In the genomic region with DNA sequence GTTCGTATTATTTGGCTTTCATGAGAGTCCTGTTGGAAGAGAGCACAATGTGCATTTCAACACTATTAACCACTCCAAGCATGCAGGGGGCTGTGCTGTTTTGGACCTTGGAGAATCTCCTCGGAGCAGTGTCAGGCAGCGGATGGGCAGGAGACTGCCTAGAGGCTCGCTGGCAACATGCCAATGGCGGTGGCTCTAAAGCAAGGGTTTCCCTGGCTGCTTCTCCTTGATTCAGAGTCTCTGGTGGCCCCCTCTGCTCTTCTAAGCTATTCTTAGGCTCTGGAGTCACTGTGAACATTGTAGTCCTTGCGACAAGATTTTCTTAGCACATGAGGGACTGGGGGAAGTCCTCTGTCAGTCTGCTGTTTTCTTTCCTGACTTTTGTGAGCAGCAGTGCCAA, we compare ENCODE assay signal across 8 mouse cellular contexts. TPM values are rescaled to one million over a fixed set of nuclear protein-coding genes. Genes with fewer than 3 reads are reported as not detected.
DNase-seq lines count a peak whose midpoint lies in the region; ATAC-seq lines count a peak whose summit lies in the region.

No protein-coding gene starts in this region.

- peak overlapping the region; percentile 4 for H3K27ac ChIP-seq in midbrain, embryonic 12.5 days (replicated peaks)
- no peak overlapping the region for H3K27ac ChIP-seq in midbrain, embryonic 11.5 days (ENCODE audit: low read depth, low read length)
- peak overlapping the region; percentile 87 for H3K27ac ChIP-seq in embryonic facial prominence, embryonic 15.5 days (replicated peaks)
- H3K27ac ChIP-seq in hindbrain, embryonic 14.5 days = peak overlapping the region; percentile 44
- peak overlapping the region; percentile 70 for H3K27ac ChIP-seq in liver, embryonic 16.5 days (ENCODE audit: low read length)

- ATAC-seq in midbrain, embryonic 12.5 days (ENCODE audit: low FRiP score, low read depth) = peak; percentile 58
- no peak for ATAC-seq in midbrain, embryonic 11.5 days (ENCODE audit: low FRiP score)
- ATAC-seq in embryonic facial prominence, embryonic 15.5 days (ENCODE audit: insufficient number of reproducible peaks, low FRiP score, low TSS enrichment, low read depth) = peak; percentile 36; the same call in 1 of the 2 replicates
- peak; percentile 16; the same call in 1 of the 2 replicates for ATAC-seq in hindbrain, embryonic 14.5 days (ENCODE audit: low FRiP score)
- ATAC-seq in liver, embryonic 16.5 days (ENCODE audit: low read depth) = peak; percentile 12; the same call in 1 of the 2 replicates

- no peak overlapping the region for H3K4me2 ChIP-seq in midbrain, embryonic 12.5 days (replicated peaks)
- no peak overlapping the region for H3K4me2 ChIP-seq in midbrain, embryonic 11.5 days
- H3K4me2 ChIP-seq in embryonic facial prominence, embryonic 15.5 days (replicated peaks) = peak overlapping the region; percentile 2; the same call in 1 of the 2 replicates
- H3K4me2 ChIP-seq in hindbrain, embryonic 14.5 days (replicated peaks) = no peak overlapping the region
- no peak overlapping the region for H3K4me2 ChIP-seq in liver, embryonic 16.5 days (ENCODE audit: low read depth, low read length)

- H3K9ac ChIP-seq in midbrain, embryonic 12.5 days (replicated peaks) = no peak overlapping the region
- H3K9ac ChIP-seq in midbrain, embryonic 11.5 days (ENCODE audit: low read length) = no peak overlapping the region
- H3K9ac ChIP-seq in embryonic facial prominence, embryonic 15.5 days = no peak overlapping the region
- no peak overlapping the region for H3K9ac ChIP-seq in hindbrain, embryonic 14.5 days
- H3K9ac ChIP-seq in liver, embryonic 16.5 days (ENCODE audit: low read depth, low read length) = no peak overlapping the region

- peaks cover 28% of the 10 kb centered on the region for H3K4me1 ChIP-seq in midbrain, embryonic 12.5 days
- H3K4me1 ChIP-seq in midbrain, embryonic 11.5 days (ENCODE audit: control insufficient read depth, insufficient read depth, low read length) = no peaks in the 10 kb centered on the region
- peaks cover 38% of the 10 kb centered on the region for H3K4me1 ChIP-seq in embryonic facial prominence, embryonic 15.5 days
- peaks cover 24% of the 10 kb centered on the region for H3K4me1 ChIP-seq in hindbrain, embryonic 14.5 days (replicated peaks; ENCODE audit: control insufficient read depth, insufficient read depth, low read length)
- H3K4me1 ChIP-seq in liver, embryonic 16.5 days (ENCODE audit: control insufficient read depth, low read depth, low read length) = peaks cover 12% of the 10 kb centered on the region

- no peak for DNase-seq in midbrain, embryonic 11.5 days (ENCODE audit: low spot score, missing footprints)
- peak; percentile 50 for DNase-seq in hindbrain, embryonic 14.5 days (ENCODE audit: low spot score)
- no peak for DNase-seq in c-Kit-positive CD71-positive TER-119-positive erythroid progenitor cells, embryonic 14.5 days (ENCODE audit: low spot score)
- DNase-seq in left cerebral cortex, postnatal 25 days (ENCODE audit: low spot score in 2 of 2) = no peak
- no peak for DNase-seq in layer of hippocampus, postnatal 36 days

- intact Hi-C loops in left cerebral cortex, postnatal 25 days (cut with DNase I) = no loop called here

- 0 out of 2 replicates have a peak, but pooled peaks cover 6% of the 10 kb centered on the region for H3K9me3 ChIP-seq in midbrain, embryonic 12.5 days
- H3K9me3 ChIP-seq in midbrain, embryonic 11.5 days (ENCODE audit: control insufficient read depth, low read length) = peaks cover 5% of the 10 kb centered on the region; the same call in 1 of the 2 replicates
- no peaks in the 10 kb centered on the region for H3K9me3 ChIP-seq in embryonic facial prominence, embryonic 15.5 days (replicated peaks)
- H3K9me3 ChIP-seq in hindbrain, embryonic 14.5 days (ENCODE audit: control insufficient read depth, low read length) = peaks cover 5% of the 10 kb centered on the region; the same call in 1 of the 2 replicates
- no peaks in the 10 kb centered on the region for H3K9me3 ChIP-seq in liver, embryonic 16.5 days (replicated peaks; ENCODE audit: control insufficient read depth, low read length)

- H3K36me3 ChIP-seq in midbrain, embryonic 12.5 days = peaks cover 8% of the 10 kb centered on the region
- no peaks in the 10 kb centered on the region for H3K36me3 ChIP-seq in midbrain, embryonic 11.5 days (ENCODE audit: control insufficient read depth, insufficient read depth, low read length)
- H3K36me3 ChIP-seq in embryonic facial prominence, embryonic 15.5 days = 0 out of 2 replicates have a peak, but pooled peaks cover 6% of the 10 kb centered on the region
- no peaks in the 10 kb centered on the region for H3K36me3 ChIP-seq in hindbrain, embryonic 14.5 days (replicated peaks; ENCODE audit: control insufficient read depth, insufficient read depth)
- peaks cover 2% of the 10 kb centered on the region; the same call in 1 of the 2 replicates for H3K36me3 ChIP-seq in liver, embryonic 16.5 days (ENCODE audit: control insufficient read depth, insufficient read depth)

- H3K4me3 ChIP-seq in midbrain, embryonic 12.5 days = no peak overlapping the region
- H3K4me3 ChIP-seq in midbrain, embryonic 11.5 days (ENCODE audit: low read depth, low read length) = no peak overlapping the region
- no peak overlapping the region for H3K4me3 ChIP-seq in embryonic facial prominence, embryonic 15.5 days (replicated peaks)
- no peak overlapping the region for H3K4me3 ChIP-seq in hindbrain, embryonic 14.5 days (replicated peaks; ENCODE audit: low read length)
- no peak overlapping the region for H3K4me3 ChIP-seq in liver, embryonic 16.5 days (ENCODE audit: low read depth, low read length)

- 69% methylated on average over 6 of the region's 6 CpGs for WGBS in midbrain, embryonic 12.5 days
- 78% methylated on average over 6 of the region's 6 CpGs for WGBS in midbrain, embryonic 11.5 days
- 15% methylated on average over 6 of the region's 6 CpGs for WGBS in embryonic facial prominence, embryonic 15.5 days
- WGBS in hindbrain, embryonic 14.5 days = 42% methylated on average over 6 of the region's 6 CpGs
- WGBS in liver, embryonic 16.5 days (ENCODE audit: insufficient replicate concordance) = 51% methylated on average over 6 of the region's 6 CpGs

- H3K27me3 ChIP-seq in midbrain, embryonic 12.5 days = no peaks in the 10 kb centered on the region
- H3K27me3 ChIP-seq in midbrain, embryonic 11.5 days (ENCODE audit: control insufficient read depth, insufficient read depth, low read length) = no peaks in the 10 kb centered on the region
- H3K27me3 ChIP-seq in embryonic facial prominence, embryonic 15.5 days = no peaks in the 10 kb centered on the region
- no peaks in the 10 kb centered on the region for H3K27me3 ChIP-seq in hindbrain, embryonic 14.5 days (ENCODE audit: control insufficient read depth, insufficient read depth, low read length)
- no peaks in the 10 kb centered on the region for H3K27me3 ChIP-seq in liver, embryonic 16.5 days (ENCODE audit: control insufficient read depth, insufficient read depth, low read depth, low read length)

RNA-seq across cellular contexts. Expression of gene Zfp618, which starts 33.5 kb away (rescaled TPM):
- polyA plus RNA-seq in midbrain, embryonic 12.5 days (2016; fragmentation: Nextera tagmentation; extraction: Ambion mirVana) = 43.5 and 47.1 TPM in 2 replicates
- polyA plus RNA-seq in midbrain, embryonic 11.5 days (2014; fragmentation: Nextera tagmentation; extraction: Ambion mirVana) = 23.6 and 27.7 TPM in 2 replicates
- 16.6 and 22.7 TPM in 2 replicates for polyA plus RNA-seq in embryonic facial prominence, embryonic 15.5 days (2015; fragmentation: Nextera tagmentation; extraction: Ambion mirVana)
- polyA plus RNA-seq in hindbrain, embryonic 14.5 days (2014; fragmentation: Nextera tagmentation; extraction: Ambion mirVana) = 31.4 and 37.0 TPM in 2 replicates
- 5.8 and 9.2 TPM in 2 replicates for polyA plus RNA-seq in liver, embryonic 16.5 days (2015; fragmentation: Nextera tagmentation; extraction: Ambion mirVana)
- 1 to 10 TPM; 6.3 to 7.3 TPM for total RNA-seq in left cerebral cortex, postnatal 25 days (2021)
- total RNA-seq in layer of hippocampus, postnatal 36 days (2021) = 1 to 10 TPM; 2.7 to 2.9 TPM
